Mouse (Mus musculus) CH12.LX (cell line): ENCODE data around the gene Teddm2. TPM values are rescaled to one million over a fixed set of nuclear protein-coding genes. Genes with fewer than 3 reads are reported as not detected.

Experiments used
- DNase-seq: peaks from one replicate; pipeline ENCODE4 v3.0.0-alpha.2; 2013; ENCODE audit errors: extremely low read depth
- H3K27ac ChIP-seq: 2 replicates; pipeline ENCODE4 v1.5.1; 2012; ENCODE audit warnings: low read depth, mild to moderate bottlenecking, control low read depth, moderate library complexity; ENCODE audit not compliant: insufficient read depth
- H3K27me3 ChIP-seq: replicated peaks from 2 replicates; pipeline ENCODE3; 2012; ENCODE audit warnings: inconsistent platforms
- H3K36me3 ChIP-seq, 2 experiments: replicated peaks in 1 of 2; 2 replicates each; pipeline versions ENCODE3 to v1.6.1; 2012; ENCODE audit warnings: inconsistent platforms in 1 of 2, low read length in 1 of 2, mild to moderate bottlenecking in 1 of 2, mixed read lengths in 1 of 2, moderate library complexity in 1 of 2; ENCODE audit not compliant: control insufficient read depth in 1 of 2, insufficient read depth in 1 of 2
- H3K4me1 ChIP-seq, 2 experiments: 2 replicates each; pipeline ENCODE4 v1.6.1; 2012; ENCODE audit warnings: inconsistent platforms in 1 of 2, moderate library complexity in 1 of 2; ENCODE audit not compliant: insufficient read depth in 2 of 2, control insufficient read depth in 1 of 2
- H3K4me2 ChIP-seq: 2 replicates; pipeline ENCODE4 v1.6.1; 2012; ENCODE audit warnings: low read depth, mild to moderate bottlenecking, control low read depth; ENCODE audit not compliant: poor library complexity, insufficient read depth, severe bottlenecking
- H3K4me3 ChIP-seq, 3 experiments: fragments of 150-350 bp in 1 of 3; sonication (generic) in 1 of 3; replicated peaks in 1 of 3; 2 replicates each; pipeline versions ENCODE3 to v1.5.1; 2011 to 2012; ENCODE audit warnings: low read depth in 2 of 3, low read length in 2 of 3, mild to moderate bottlenecking in 2 of 3, moderate library complexity in 2 of 3, control low read depth in 1 of 3, improper control_type of control experiment in 1 of 3, inconsistent platforms in 1 of 3, mixed read lengths in 1 of 3; ENCODE audit not compliant: poor library complexity in 1 of 3
- H3K79me2 ChIP-seq: replicated peaks from 2 replicates; pipeline ENCODE4 v1.6.1; 2012; ENCODE audit warnings: mild to moderate bottlenecking, moderate library complexity; ENCODE audit not compliant: control insufficient read depth, poor library complexity, insufficient read depth, severe bottlenecking; ENCODE audit errors: extremely low read depth
- H3K9ac ChIP-seq: 2 replicates; pipeline ENCODE4 v1.6.1; 2012; ENCODE audit warnings: low read depth, mild to moderate bottlenecking, control low read depth, moderate library complexity; ENCODE audit not compliant: insufficient read depth
- H3K9me3 ChIP-seq: replicated peaks from 2 replicates; pipeline ENCODE3; 2012; ENCODE audit warnings: low read length, inconsistent platforms, mixed read lengths
- BHLHE40 ChIP-seq: IDR thresholded peaks from 2 replicates; pipeline ENCODE4 v1.6.1; 2011; ENCODE audit warnings: mild to moderate bottlenecking, low read depth, low read length, improper control_type of control experiment
- CHD1 ChIP-seq: IDR thresholded peaks from 2 replicates; pipeline ENCODE4 v1.6.1; 2012; ENCODE audit warnings: low read depth, low read length, improper control_type of control experiment, inconsistent platforms
- CHD2 ChIP-seq: IDR thresholded peaks from 2 replicates; pipeline ENCODE4 v1.6.1; 2011; ENCODE audit warnings: low read length, improper control_type of control experiment
- CTCF ChIP-seq, 2 experiments: IDR thresholded peaks in 1 of 2; conservative IDR thresholded peaks in 1 of 2; 2 replicates each; pipeline ENCODE4 v1.5.1; 2011 to 2012; ENCODE audit warnings: low read depth in 2 of 2, low read length in 2 of 2, improper control_type of control experiment in 1 of 2, inconsistent platforms in 1 of 2, mild to moderate bottlenecking in 1 of 2, moderate library complexity in 1 of 2
- E2F4 ChIP-seq: IDR thresholded peaks from 2 replicates; pipeline ENCODE4 v1.6.1; 2011; ENCODE audit warnings: low read depth, low read length, improper control_type of control experiment; ENCODE audit not compliant: insufficient replicate concordance
- ELF1 ChIP-seq: IDR thresholded peaks from 2 replicates; pipeline ENCODE4 v1.6.1; 2014; ENCODE audit warnings: low read depth, mild to moderate bottlenecking, inconsistent platforms, low read length, improper control_type of control experiment
- EP300 ChIP-seq: IDR thresholded peaks from 2 replicates; pipeline ENCODE4 v1.6.1; 2011; ENCODE audit warnings: low read length, improper control_type of control experiment
- ETS1 ChIP-seq: conservative IDR thresholded peaks from 2 replicates; pipeline ENCODE4 v1.6.1; 2012; ENCODE audit warnings: low read depth, mild to moderate bottlenecking, inconsistent platforms, low read length, improper control_type of control experiment, moderate library complexity
- GABPA ChIP-seq: IDR thresholded peaks from 2 replicates; pipeline ENCODE4 v1.6.1; 2012; ENCODE audit warnings: low read depth, low read length, improper control_type of control experiment, inconsistent platforms; ENCODE audit not compliant: insufficient replicate concordance
- HCFC1 ChIP-seq: IDR thresholded peaks from 2 replicates; pipeline ENCODE4 v1.6.1; 2012; ENCODE audit warnings: low read depth, mild to moderate bottlenecking, inconsistent platforms, low read length, improper control_type of control experiment
- IRF4 ChIP-seq: IDR thresholded peaks from 2 replicates; pipeline ENCODE4 v1.6.1; 2014; ENCODE audit warnings: low read depth, mild to moderate bottlenecking, inconsistent platforms, low read length, improper control_type of control experiment
- JUN ChIP-seq: IDR thresholded peaks from 2 replicates; pipeline ENCODE4 v1.6.1; 2011; ENCODE audit warnings: low read depth, mild to moderate bottlenecking, low read length, improper control_type of control experiment, moderate library complexity; ENCODE audit not compliant: insufficient read depth
- JUND ChIP-seq: conservative IDR thresholded peaks from 2 replicates; pipeline ENCODE4 v1.6.1; 2011; ENCODE audit warnings: low read depth, low read length, improper control_type of control experiment
- KAT2A ChIP-seq: IDR thresholded peaks from 2 replicates; pipeline ENCODE4 v1.6.1; 2012; ENCODE audit warnings: low read length, improper control_type of control experiment, inconsistent platforms; ENCODE audit not compliant: insufficient replicate concordance
- MAFK ChIP-seq: IDR thresholded peaks from 2 replicates; pipeline ENCODE4 v1.6.1; 2011; ENCODE audit warnings: low read length, improper control_type of control experiment; ENCODE audit not compliant: insufficient replicate concordance
- MAX ChIP-seq: IDR thresholded peaks from 2 replicates; pipeline ENCODE4 v1.6.1; 2011; ENCODE audit warnings: low read length, improper control_type of control experiment
- MAZ ChIP-seq: IDR thresholded peaks from 2 replicates; pipeline ENCODE4 v1.6.1; 2012; ENCODE audit warnings: low read depth, mild to moderate bottlenecking, inconsistent platforms, low read length, improper control_type of control experiment, moderate library complexity
- MEF2A ChIP-seq: IDR thresholded peaks from 2 replicates; pipeline ENCODE4 v1.6.1; 2014; ENCODE audit warnings: low read depth, mild to moderate bottlenecking, inconsistent platforms, low read length, improper control_type of control experiment, borderline replicate concordance
- MXI1 ChIP-seq: IDR thresholded peaks from 2 replicates; pipeline ENCODE4 v1.6.1; 2011; ENCODE audit warnings: mild to moderate bottlenecking, low read depth, low read length, improper control_type of control experiment
- MYC ChIP-seq: IDR thresholded peaks from 2 replicates; pipeline ENCODE4 v1.6.1; 2011; ENCODE audit warnings: low read depth, mild to moderate bottlenecking, improper control_type of control experiment, low read length
- NELFE ChIP-seq: IDR thresholded peaks from 2 replicates; pipeline ENCODE4 v1.6.1; 2011; ENCODE audit warnings: low read depth, low read length, improper control_type of control experiment
- NRF1 ChIP-seq: IDR thresholded peaks from 2 replicates; pipeline ENCODE4 v1.6.1; 2014; ENCODE audit warnings: low read depth, mild to moderate bottlenecking, inconsistent platforms, low read length, improper control_type of control experiment, moderate library complexity
- PAX5 ChIP-seq: IDR thresholded peaks from 2 replicates; pipeline ENCODE4 v1.6.1; 2012; ENCODE audit warnings: low read length, inconsistent platforms, mixed read lengths
- POLR2A ChIP-seq: IDR thresholded peaks from 2 replicates; pipeline ENCODE4 v1.6.1; 2011; ENCODE audit warnings: low read depth, mild to moderate bottlenecking, improper control_type of control experiment, low read length
- POLR2AphosphoS2 ChIP-seq: IDR thresholded peaks from 2 replicates; pipeline ENCODE4 v1.6.1; 2011; ENCODE audit warnings: low read depth, low read length, improper control_type of control experiment
- RAD21 ChIP-seq: IDR thresholded peaks from 2 replicates; pipeline ENCODE4 v1.6.1; 2011; ENCODE audit warnings: low read depth, mild to moderate bottlenecking, low read length, improper control_type of control experiment, moderate library complexity
- RCOR1 ChIP-seq: conservative IDR thresholded peaks from 2 replicates; pipeline ENCODE4 v1.6.1; 2012; ENCODE audit warnings: low read depth, mild to moderate bottlenecking, inconsistent platforms, low read length, improper control_type of control experiment
- SIN3A ChIP-seq: IDR thresholded peaks from 2 replicates; pipeline ENCODE4 v1.6.1; 2012; ENCODE audit warnings: low read length, improper control_type of control experiment, inconsistent platforms
- SMC3 ChIP-seq: IDR thresholded peaks from 2 replicates; pipeline ENCODE4 v1.6.1; 2011; ENCODE audit warnings: low read depth, low read length, improper control_type of control experiment
- TBP ChIP-seq: conservative IDR thresholded peaks from 2 replicates; pipeline ENCODE4 v1.6.1; 2011; ENCODE audit warnings: low read depth, low read length, improper control_type of control experiment
- TCF12 ChIP-seq: IDR thresholded peaks from 2 replicates; pipeline ENCODE4 v1.6.1; 2014; ENCODE audit warnings: low read depth, mild to moderate bottlenecking, inconsistent platforms, low read length, improper control_type of control experiment
- UBTF ChIP-seq: IDR thresholded peaks from 2 replicates; pipeline ENCODE4 v1.6.1; 2012; ENCODE audit warnings: low read depth, mild to moderate bottlenecking, inconsistent platforms, low read length, improper control_type of control experiment, moderate library complexity
- USF1 ChIP-seq: IDR thresholded peaks from 2 replicates; pipeline ENCODE4 v1.6.1; 2014; ENCODE audit warnings: low read depth, mild to moderate bottlenecking, inconsistent platforms, low read length, improper control_type of control experiment
- USF2 ChIP-seq: conservative IDR thresholded peaks from 2 replicates; pipeline ENCODE4 v1.6.1; 2011; ENCODE audit warnings: low read depth, low read length, improper control_type of control experiment
- ZC3H11A ChIP-seq: IDR thresholded peaks from 2 replicates; pipeline ENCODE4 v1.6.1; 2012; ENCODE audit warnings: low read depth, mild to moderate bottlenecking, inconsistent platforms, low read length, improper control_type of control experiment
- ZKSCAN1 ChIP-seq: IDR thresholded peaks from 2 replicates; pipeline ENCODE4 v1.6.1; 2012; ENCODE audit warnings: low read depth, inconsistent platforms, low read length, improper control_type of control experiment, borderline replicate concordance
- ZMIZ1 ChIP-seq: IDR thresholded peaks from 2 replicates; pipeline ENCODE4 v1.6.1; 2012; ENCODE audit warnings: low read depth, mild to moderate bottlenecking, inconsistent platforms, low read length, improper control_type of control experiment
- ZNF384 ChIP-seq: IDR thresholded peaks from 2 replicates; pipeline ENCODE4 v1.6.1; 2012; ENCODE audit warnings: low read depth, low read length, improper control_type of control experiment, inconsistent platforms
- dilution Hi-C: fragments of 300-500 bp; cut with MboI; formaldehyde crosslinking; loops from 2 replicates; pipeline ENCODE4 v1.14.3; 2020; ENCODE audit warnings: low sequenced_read_pairs; ENCODE audit not compliant: extremely low pct_unique_long_range_greater_than_20kb, extremely low pct_ligation_motif_present
- in situ Hi-C: fragments of 300-500 bp; cut with MboI; formaldehyde crosslinking; loops from 3 replicates; pipeline ENCODE4 v1.14.3; 2019; ENCODE audit warnings: low sequenced_read_pairs, low pct_ligation_motif_present, low pct_unique_long_range_greater_than_20kb, mixed read lengths
- polyA plus RNA-seq: library from polyadenylated mRNA; unstranded; fragments of >175 nt; gene quantifications from 2 replicates; pipeline ENCODE4 v1.2.1, GENCODE M21; 2012; ENCODE audit warnings: low read depth; ENCODE audit not compliant: insufficient read length
- total RNA-seq, 2 experiments: library from RNA; depleted of rRNA; stranded (reverse); fragments of 300-350 nt in 1 of 2; fragments of >200 nt in 1 of 2; gene quantifications; 2 replicates each; pipeline ENCODE4 v1.2.3; 2012 to 2014

Teddm2 gene
- total RNA-seq (2012; rRNA removed) (0.04 TPM in 1 of 2 replicates, not detected in the other), total RNA-seq (2014; rRNA removed) (not detected in 2 replicates), polyA plus RNA-seq (not detected in 2 replicates)

- H3K9ac ChIP-seq, result peak within 1 kb of the TSS; percentile 61
These were observed at the start of gene Teddm2, which contains the start of gene Glul for GRCm38 (mm10) chr1:153899731-153900380. TSS of gene Teddm2 (minus strand) at chr1:153900228. TSS of gene Glul (plus strand) at chr1:153899944.

GRCm38 (mm10) chr1:153947837-153948236 is 47.8 kb upstream of the Teddm2 start:
- no peak overlapping the region for H3K27ac ChIP-seq
- DNase-seq, result no peak
- TF ChIP-seq SIN3A (no peak), UBTF (no peak), NRF1 (no peak), TBP (no peak), ETS1 (no peak), POLR2AphosphoS2 (no peak), ZNF384 (no peak), TCF12 (no peak), HCFC1 (no peak)
- H3K79me2 ChIP-seq, result no peaks in the 10 kb centered on the region
- no peaks in the 10 kb centered on the region for H3K36me3 ChIP-seq
- dilution Hi-C loops, result no loop called here
- H3K9ac ChIP-seq, result no peak overlapping the region
- in situ Hi-C loops, result no loop called here
- H3K4me1 ChIP-seq, result no peaks in the 10 kb centered on the region
- H3K4me3 ChIP-seq, result no peak overlapping the region
- H3K27me3 ChIP-seq, result no peaks in the 10 kb centered on the region
- H3K9me3 ChIP-seq, result no peaks in the 10 kb centered on the region
- H3K4me2 ChIP-seq, result no peak overlapping the region

More at GRCm38 (mm10) chr1:153899731-153900380, at the start of gene Teddm2, which contains the start of gene Glul:
- in situ Hi-C loops, result loop anchor here (10.0 kb wide), 1 partner anchor 135 kb away; no protein-coding TSS in a partner anchor
- Histone ChIP-seq H3K4me1 (peaks cover 3 to 40% of the 10 kb centered on the region in 2 experiments; a peak in 3 of 4 replicates), H3K27ac (peak within 1 kb of the TSS; percentile 34; the same call in 1 of the 2 replicates), H3K36me3 (peaks cover 11 to 23% of the 10 kb centered on the region in 2 experiments), H3K27me3 (no peaks in the 10 kb centered on the region), H3K79me2 (no peaks in the 10 kb centered on the region), H3K9me3 (no peaks in the 10 kb centered on the region), H3K4me2 (peak within 1 kb of the TSS; percentile 75), H3K4me3 (peak within 1 kb of the TSS; percentile 69 to 97 (median 91))
- dilution Hi-C loops, result no loop called here
- peak; percentile 95 for DNase-seq
- no peak; the same call in 1 of the 2 replicates for TF ChIP-seq MAX
- TF ChIP-seq POLR2A, result peak; percentile 100
- TF ChIP-seq NELFE, result peak; percentile 98
- no peak for TF ChIP-seq E2F4
- TF ChIP-seq MAZ, result 0 out of 2 replicates have a peak, but pooled peaks have one; percentile 60
- TF ChIP-seq GABPA, result no peak
- peak; percentile 67; the same call in 1 of the 2 replicates for TF ChIP-seq ELF1
- TF ChIP-seq NRF1, result peak; percentile 55
- no peak for TF ChIP-seq PAX5
- no peak; the same call in 1 of the 2 replicates for TF ChIP-seq HCFC1
- TF ChIP-seq MYC, result peak; percentile 65; the same call in 1 of the 2 replicates
- TF ChIP-seq CTCF (conservative IDR thresholded peaks at IDR 0.05 in 1 of 2, IDR thresholded peaks at IDR 0.05 in 1 of 2; ENCODE audit: low read depth in 2 of 2, low read length in 2 of 2), result no peak
- TF ChIP-seq EP300, result no peak
- TF ChIP-seq MAFK, result no peak
- peak; percentile 94 for TF ChIP-seq POLR2AphosphoS2
- TF ChIP-seq JUN, result no peak
- no peak for TF ChIP-seq CHD1
- TF ChIP-seq ZNF384, result no peak
- no peak for TF ChIP-seq USF2
- no peak for TF ChIP-seq ZC3H11A
- TF ChIP-seq JUND, result no peak
- peak; percentile 40; the same call in 1 of the 2 replicates for TF ChIP-seq MEF2A
- peak; percentile 67; the same call in 1 of the 2 replicates for TF ChIP-seq SIN3A
- peak; percentile 92 for TF ChIP-seq TCF12
- no peak for TF ChIP-seq SMC3
- TF ChIP-seq RCOR1, result no peak
- TF ChIP-seq KAT2A, result no peak
- 0 out of 2 replicates have a peak, but pooled peaks have one; percentile 4 for TF ChIP-seq USF1
- TF ChIP-seq ZMIZ1, result peak; percentile 98
- TF ChIP-seq UBTF, result no peak; the same call in 1 of the 2 replicates
- TF ChIP-seq CHD2, result peak; percentile 92
- TF ChIP-seq BHLHE40, result peak; percentile 87
- no peak for TF ChIP-seq ZKSCAN1
- peak; percentile 10; the same call in 1 of the 2 replicates for TF ChIP-seq IRF4
- TF ChIP-seq TBP, result peak; percentile 97
- TF ChIP-seq ETS1, result no peak; the same call in 1 of the 2 replicates
- peak; percentile 91 for TF ChIP-seq MXI1
- TF ChIP-seq RAD21, result no peak
